ENCODE assay signal across 8 mouse cellular contexts in the genomic region with DNA sequence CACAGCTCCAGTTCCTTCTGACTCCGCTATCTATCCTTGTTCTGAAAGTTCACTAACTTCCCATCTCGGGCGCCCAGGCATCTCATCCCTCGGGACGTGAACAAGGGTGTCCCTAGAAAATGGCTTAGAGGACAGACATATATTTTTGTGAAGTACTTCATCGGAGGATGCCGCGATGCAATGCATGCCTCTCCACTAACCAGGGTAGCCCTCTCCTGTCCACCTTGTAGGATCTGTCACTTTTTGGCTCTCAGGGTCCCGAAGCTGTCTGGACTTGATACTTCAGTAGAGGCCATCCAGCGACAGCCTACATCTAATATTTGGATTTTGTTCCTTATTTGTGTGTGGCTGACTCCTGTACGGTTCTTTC. TPM values are rescaled to one million over a fixed set of nuclear protein-coding genes. Genes with fewer than 3 reads are reported as not detected.
DNase-seq lines count a peak whose midpoint lies in the region; ATAC-seq and TF ChIP-seq lines count a peak whose summit lies in the region.

No protein-coding gene starts in this region.

- H3K9me3 ChIP-seq in kidney, embryonic 14.5 days (ENCODE audit: control insufficient read depth, low read length) = no peaks in the 10 kb centered on the region
- no peaks in the 10 kb centered on the region for H3K9me3 ChIP-seq in embryonic facial prominence, embryonic 15.5 days (replicated peaks)
- no peaks in the 10 kb centered on the region for H3K9me3 ChIP-seq in intestine, embryonic 14.5 days (ENCODE audit: control insufficient read depth, low read length)
- no peaks in the 10 kb centered on the region for H3K9me3 ChIP-seq in midbrain, postnatal 0 days (ENCODE audit: low read length)

- H3K9ac ChIP-seq in kidney, embryonic 14.5 days (ENCODE audit: low read depth, low read length) = peak overlapping the region; percentile 61; the same call in 1 of the 2 replicates
- peak overlapping the region; percentile 23; the same call in 1 of the 2 replicates for H3K9ac ChIP-seq in embryonic facial prominence, embryonic 15.5 days
- H3K9ac ChIP-seq in intestine, embryonic 14.5 days (ENCODE audit: low read length) = peak overlapping the region; percentile 35; the same call in 1 of the 2 replicates
- H3K9ac ChIP-seq in midbrain, postnatal 0 days (replicated peaks; ENCODE audit: low read length, poor library complexity, severe bottlenecking) = peak overlapping the region; percentile 79

- H3K27me3 ChIP-seq in kidney, embryonic 14.5 days (ENCODE audit: control insufficient read depth, insufficient read depth, low read length) = peaks cover 17% of the 10 kb centered on the region; the same call in 1 of the 2 replicates
- peaks cover 37% of the 10 kb centered on the region for H3K27me3 ChIP-seq in embryonic facial prominence, embryonic 15.5 days
- H3K27me3 ChIP-seq in intestine, embryonic 14.5 days (replicated peaks; ENCODE audit: control insufficient read depth, insufficient read depth, low read length) = peaks cover 40% of the 10 kb centered on the region
- no peaks in the 10 kb centered on the region for H3K27me3 ChIP-seq in midbrain, postnatal 0 days (ENCODE audit: insufficient read depth, low read length)

- ATAC-seq in kidney, embryonic 14.5 days (ENCODE audit: low FRiP score, low TSS enrichment) = no peak
- no peak for ATAC-seq in embryonic facial prominence, embryonic 15.5 days (ENCODE audit: insufficient number of reproducible peaks, low FRiP score, low TSS enrichment, low read depth)
- ATAC-seq in intestine, embryonic 14.5 days (replicated peaks; ENCODE audit: low FRiP score, low TSS enrichment, low read depth) = no peak
- 0 out of 2 replicates have a peak, but pooled peaks have one; percentile 22 for ATAC-seq in midbrain, postnatal 0 days (ENCODE audit: low FRiP score)

- H3K36me3 ChIP-seq in kidney, embryonic 14.5 days (ENCODE audit: control insufficient read depth, insufficient read depth, low read length) = no peaks in the 10 kb centered on the region
- no peaks in the 10 kb centered on the region for H3K36me3 ChIP-seq in embryonic facial prominence, embryonic 15.5 days
- no peaks in the 10 kb centered on the region for H3K36me3 ChIP-seq in intestine, embryonic 14.5 days (ENCODE audit: control insufficient read depth, insufficient read depth, low read length)
- H3K36me3 ChIP-seq in midbrain, postnatal 0 days (ENCODE audit: insufficient read depth, low read length) = no peaks in the 10 kb centered on the region

- 7% methylated on average over 11 of the region's 11 CpGs for WGBS in kidney, embryonic 14.5 days
- 12% methylated on average over 11 of the region's 11 CpGs for WGBS in embryonic facial prominence, embryonic 15.5 days
- 13% methylated on average over 11 of the region's 11 CpGs for WGBS in intestine, embryonic 14.5 days
- WGBS in midbrain, postnatal 0 days = 6% methylated on average over 11 of the region's 11 CpGs

- no peak overlapping the region for H3K27ac ChIP-seq in kidney, embryonic 14.5 days (ENCODE audit: low read depth, low read length)
- no peak overlapping the region for H3K27ac ChIP-seq in embryonic facial prominence, embryonic 15.5 days (replicated peaks)
- no peak overlapping the region for H3K27ac ChIP-seq in intestine, embryonic 14.5 days (ENCODE audit: low read depth)
- no peak overlapping the region for H3K27ac ChIP-seq in midbrain, postnatal 0 days (ENCODE audit: low read depth, low read length)

- peak overlapping the region; percentile 56 for H3K4me3 ChIP-seq in kidney, embryonic 14.5 days (ENCODE audit: low read length)
- H3K4me3 ChIP-seq in embryonic facial prominence, embryonic 15.5 days (replicated peaks) = peak overlapping the region; percentile 49
- H3K4me3 ChIP-seq in intestine, embryonic 14.5 days (ENCODE audit: low read depth, low read length) = peak overlapping the region; percentile 51
- peak overlapping the region; percentile 67 for H3K4me3 ChIP-seq in midbrain, postnatal 0 days (ENCODE audit: low read depth, low read length)

- DNase-seq in kidney, postnatal 14 days = no peak
- DNase-seq in intestine, embryonic 14.5 days (ENCODE audit: low spot score) = no peak
- DNase-seq in midbrain, postnatal 0 days (ENCODE audit: low spot score) = no peak
- DNase-seq in thymus, postnatal 25 days = no peak
- DNase-seq in cerebellum, postnatal 14 days = no peak
- DNase-seq in thymus, postnatal 14 days = no peak

- H3K4me2 ChIP-seq in kidney, embryonic 14.5 days (replicated peaks; ENCODE audit: low read depth, low read length) = peak overlapping the region; percentile 97
- peak overlapping the region; percentile 97 for H3K4me2 ChIP-seq in embryonic facial prominence, embryonic 15.5 days (replicated peaks)
- peak overlapping the region; percentile 92 for H3K4me2 ChIP-seq in intestine, embryonic 14.5 days (ENCODE audit: low read length)
- H3K4me2 ChIP-seq in midbrain, postnatal 0 days (ENCODE audit: low read depth, low read length, poor library complexity, severe bottlenecking) = peak overlapping the region; percentile 93

- TF ChIP-seq CTCF in midbrain, postnatal 0 days (IDR thresholded peaks at IDR 0.05) = no peak

- 0 out of 2 replicates have a peak, but pooled peaks cover 11% of the 10 kb centered on the region for H3K4me1 ChIP-seq in kidney, embryonic 14.5 days (ENCODE audit: control insufficient read depth, insufficient read depth, low read length)
- peaks cover 15% of the 10 kb centered on the region for H3K4me1 ChIP-seq in embryonic facial prominence, embryonic 15.5 days
- H3K4me1 ChIP-seq in intestine, embryonic 14.5 days (replicated peaks; ENCODE audit: control insufficient read depth, insufficient read depth, low read length) = 0 out of 2 replicates have a peak, but pooled peaks cover 5% of the 10 kb centered on the region
- no peaks in the 10 kb centered on the region for H3K4me1 ChIP-seq in midbrain, postnatal 0 days (ENCODE audit: insufficient read depth, low read length)

RNA-seq across cellular contexts. Expression of a gene that starts 0.5 kb away (rescaled TPM):
- polyA plus RNA-seq in kidney, embryonic 14.5 days (2014; fragmentation: Nextera tagmentation; extraction: Ambion mirVana) = 2.0 and 2.3 TPM in 2 replicates
- polyA plus RNA-seq in embryonic facial prominence, embryonic 15.5 days (2015; fragmentation: Nextera tagmentation; extraction: Ambion mirVana) = 0.91 and 1.3 TPM in 2 replicates
- 0.58 and 0.70 TPM in 2 replicates for polyA plus RNA-seq in intestine, embryonic 14.5 days (2014; fragmentation: Nextera tagmentation; extraction: Ambion mirVana)
- total RNA-seq in midbrain, postnatal 0 days (2014; rRNA removed) = 6.1 and 7.2 TPM in 2 replicates
- 3.8 and 4.9 TPM in 2 replicates for polyA plus RNA-seq in midbrain, postnatal 0 days (2015; fragmentation: Nextera tagmentation; extraction: Ambion mirVana)

Comparison
In these comparisons a context has a peak if more than half of its experiments do, and no peak if none do; other contexts are left out.
1. H3K9ac ChIP-seq: peak in every context shown above with its lines; median percentile 79 in midbrain, postnatal 0 days; 61 in kidney, embryonic 14.5 days; 35 in intestine, embryonic 14.5 days; 23 in embryonic facial prominence, embryonic 15.5 days.